Mouse (Mus musculus): ENCODE data around the gene Mgmt. TPM values are rescaled to one million over a fixed set of nuclear protein-coding genes. Genes with fewer than 3 reads are reported as not detected.

The Mgmt gene
- total RNA-seq, 2 experiments from 2014 or later = 5.9 to 6.0 TPM

DNA sequence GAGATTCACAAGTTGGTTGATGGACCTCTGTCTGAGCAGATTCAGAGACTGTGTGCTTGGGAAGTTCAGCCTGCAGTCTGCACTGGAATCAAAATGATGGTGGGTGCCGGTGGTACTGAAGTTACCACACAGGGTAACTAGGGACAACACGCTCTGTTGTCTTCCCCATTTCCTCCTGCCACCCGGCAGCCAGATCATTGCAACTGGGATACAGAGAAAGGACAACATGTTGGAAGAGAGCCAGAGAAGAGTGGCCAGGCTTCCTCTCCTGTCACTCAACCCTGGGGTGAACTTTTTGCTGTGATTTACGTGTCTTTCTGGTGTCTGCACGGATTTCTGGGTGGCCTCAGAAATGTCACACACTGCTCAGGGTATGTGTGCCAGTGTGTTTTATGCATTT, 107.4 kb downstream of the Mgmt start:
- DNase-seq = peak; percentile 37 to 46

DNA sequence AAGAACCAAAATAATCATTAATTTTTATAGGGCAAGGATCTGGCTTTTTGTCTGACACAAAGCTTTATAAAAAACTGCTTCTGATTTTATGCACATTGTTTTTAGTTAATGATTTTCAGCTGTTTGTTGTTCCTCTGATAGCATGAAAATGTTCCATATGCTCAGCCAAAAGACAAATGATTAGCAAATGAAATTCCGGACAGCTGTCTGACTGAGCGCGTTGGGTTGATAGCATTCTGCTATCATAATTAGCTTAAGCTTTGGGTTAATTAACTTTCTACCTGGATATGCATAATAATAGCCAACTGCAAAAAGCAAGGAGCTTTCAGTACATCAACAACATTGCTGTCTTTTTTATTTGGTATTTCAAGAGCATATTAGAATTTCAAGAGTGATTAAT, 108.0 kb downstream of the Mgmt start:
- no peak for DNase-seq

DNA sequence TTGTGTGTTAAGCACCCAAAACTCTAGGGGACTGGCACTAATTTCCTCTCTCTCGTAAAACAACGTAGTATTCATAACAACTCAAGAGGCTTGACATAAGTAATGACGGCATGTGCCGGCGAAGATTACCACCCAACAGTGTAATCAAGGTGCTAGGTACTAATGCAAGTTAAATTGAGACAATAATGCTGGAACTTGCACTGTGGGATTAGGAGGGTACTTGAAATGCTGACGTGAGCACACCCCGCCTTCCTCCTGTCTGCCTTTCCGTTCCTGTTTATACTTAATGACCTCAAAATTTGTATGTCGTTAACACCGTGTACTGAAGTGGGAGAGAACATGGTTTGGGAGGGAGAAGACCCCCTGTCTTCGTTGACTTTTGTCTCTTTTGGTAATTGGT, 110.9 kb downstream of the Mgmt start:
- DNase-seq = no peak

GRCm38 (mm10) chr7:137008321-137008720, 113.9 kb downstream of the Mgmt start:
- no peak for DNase-seq

GRCm38 (mm10) chr7:137009732-137010275, 115.4 kb downstream of the Mgmt start:
- no peak for DNase-seq

- peak in 1 of 2 experiments; percentile 42 for DNase-seq
Measured at GRCm38 (mm10) chr7:137010451-137010850, 116.0 kb downstream of the Mgmt start.

DNA sequence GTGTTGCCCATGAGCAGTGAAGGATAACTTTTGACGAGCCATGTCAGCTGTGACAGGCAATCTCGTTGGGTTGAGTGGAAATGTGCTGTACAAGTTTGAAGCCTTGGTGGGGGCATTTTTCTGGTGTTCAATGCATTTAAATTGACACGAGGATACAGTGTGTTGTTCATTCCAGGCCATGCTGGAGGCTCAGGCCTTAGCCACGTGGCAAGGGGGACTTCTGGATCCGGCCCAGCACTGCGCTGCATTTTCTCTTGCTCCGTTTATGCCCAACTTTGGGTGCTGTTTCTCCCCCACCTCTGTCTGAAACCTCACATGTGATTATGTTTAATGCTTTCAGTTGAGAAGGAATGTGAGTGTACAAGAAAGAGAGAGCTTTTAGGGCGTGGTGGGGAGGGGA, 118.3 kb downstream of the Mgmt start:
- DNase-seq = no peak

DNA sequence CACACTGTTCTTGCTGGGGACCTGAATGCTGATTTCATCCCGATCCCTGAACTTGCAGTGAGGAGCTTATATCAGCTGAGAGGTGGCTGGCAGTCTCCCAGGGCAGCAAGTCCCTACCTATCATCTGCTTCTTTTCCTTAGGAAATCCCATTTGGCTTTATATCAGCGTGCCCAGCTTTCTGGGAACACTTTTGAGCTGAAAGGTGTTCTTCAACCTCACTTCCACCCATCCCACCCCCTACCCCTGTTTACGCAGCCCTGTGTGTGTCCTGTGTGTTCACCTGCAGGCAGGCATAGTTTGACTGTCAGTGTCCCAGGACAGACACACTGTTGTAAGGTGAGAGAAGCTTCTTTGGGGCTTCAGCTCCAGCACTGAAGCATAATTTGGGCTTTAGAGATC, 119.0 kb downstream of the Mgmt start:
- DNase-seq = no peak

- no peak for DNase-seq
Measured at GRCm38 (mm10) chr7:137018614-137019013, 124.2 kb downstream of the Mgmt start.

DNA sequence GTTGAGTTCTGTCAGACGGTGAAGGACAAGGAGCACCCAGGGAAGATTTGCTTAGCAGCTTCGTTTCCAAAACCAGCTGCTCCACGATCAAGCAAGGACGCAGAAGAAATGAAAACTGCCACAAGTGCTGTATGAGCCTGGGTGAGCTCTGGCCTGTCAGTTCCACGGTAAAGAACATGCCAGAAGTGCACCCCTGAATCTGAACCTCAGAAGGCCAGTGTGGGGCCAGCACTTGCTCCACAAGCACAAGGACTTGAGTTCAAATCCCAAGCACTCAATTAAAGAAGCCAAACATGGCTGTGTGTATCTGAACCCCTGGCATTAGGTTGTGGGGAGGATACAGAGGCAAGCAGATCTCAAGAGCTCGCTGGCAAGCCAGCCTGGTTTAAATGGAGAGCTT, 125.8 kb downstream of the Mgmt start:
- DNase-seq = peak in 1 of 2 experiments; percentile 15

DNA sequence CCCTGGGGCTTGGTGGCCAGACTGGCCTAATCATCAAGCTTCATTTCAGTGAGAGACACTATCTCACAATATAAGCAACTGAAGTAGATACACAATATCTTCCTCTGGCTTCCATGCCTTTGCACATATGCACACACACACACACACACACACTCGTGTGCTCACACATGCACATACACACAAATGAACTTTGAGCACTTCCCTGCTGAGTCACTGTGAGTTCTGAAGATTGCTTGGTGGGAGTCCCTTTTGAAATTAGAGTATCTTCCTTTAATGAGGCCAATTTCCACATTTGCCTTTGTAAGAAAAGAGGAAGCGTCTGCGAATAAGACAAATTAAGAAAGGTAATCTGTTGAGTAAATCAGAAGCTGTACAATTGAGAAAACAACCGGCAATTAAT, 136.4 kb downstream of the Mgmt start:
- no peak for DNase-seq

GRCm38 (mm10) chr7:137033177-137033576, 138.8 kb downstream of the Mgmt start:
- no peak for DNase-seq

DNA sequence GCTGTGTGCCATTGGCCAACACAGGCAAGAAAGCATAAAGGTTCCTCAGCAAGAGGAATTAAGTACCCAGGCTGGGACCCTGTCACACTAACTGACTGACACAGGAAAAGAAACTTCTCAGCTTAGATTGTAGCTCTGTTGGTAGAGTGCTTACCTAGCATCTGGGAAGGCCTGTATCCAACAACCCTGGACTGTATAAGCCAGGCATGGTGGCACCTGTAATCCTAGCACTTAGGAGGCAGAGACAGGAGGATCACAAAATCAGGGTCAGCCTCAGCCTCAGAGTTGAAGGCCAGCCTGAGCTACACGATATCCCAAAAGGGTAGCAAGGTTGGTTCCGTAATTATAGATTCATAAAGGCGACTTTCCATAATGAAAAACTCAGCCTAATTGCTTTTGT, 140.6 kb downstream of the Mgmt start:
- no peak for DNase-seq

- DNase-seq = no peak
Measured at GRCm38 (mm10) chr7:137035916-137036315, 141.5 kb downstream of the Mgmt start.

GRCm38 (mm10) chr7:137037471-137037870, 143.1 kb downstream of the Mgmt start:
- DNase-seq = no peak

DNA sequence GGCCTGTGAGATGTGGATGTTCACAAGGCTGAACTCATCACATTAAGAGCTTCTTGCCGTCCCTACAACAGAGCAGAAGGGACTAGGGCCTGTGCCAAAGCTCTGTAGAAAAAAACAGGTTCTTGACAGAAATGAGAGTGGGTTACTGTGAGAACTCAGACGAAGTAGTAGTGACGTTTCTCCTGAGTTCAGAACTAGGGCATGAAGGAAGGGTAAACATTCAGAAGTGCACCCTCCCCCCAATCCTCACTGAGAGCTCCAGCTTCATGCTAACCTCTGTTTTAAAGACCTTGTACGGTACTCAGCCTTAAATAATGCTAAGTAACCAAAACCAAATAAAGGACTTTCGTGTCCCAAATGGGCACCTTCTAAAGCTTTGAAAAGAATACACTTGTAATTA, 143.5 kb downstream of the Mgmt start:
- no peak for DNase-seq

DNA sequence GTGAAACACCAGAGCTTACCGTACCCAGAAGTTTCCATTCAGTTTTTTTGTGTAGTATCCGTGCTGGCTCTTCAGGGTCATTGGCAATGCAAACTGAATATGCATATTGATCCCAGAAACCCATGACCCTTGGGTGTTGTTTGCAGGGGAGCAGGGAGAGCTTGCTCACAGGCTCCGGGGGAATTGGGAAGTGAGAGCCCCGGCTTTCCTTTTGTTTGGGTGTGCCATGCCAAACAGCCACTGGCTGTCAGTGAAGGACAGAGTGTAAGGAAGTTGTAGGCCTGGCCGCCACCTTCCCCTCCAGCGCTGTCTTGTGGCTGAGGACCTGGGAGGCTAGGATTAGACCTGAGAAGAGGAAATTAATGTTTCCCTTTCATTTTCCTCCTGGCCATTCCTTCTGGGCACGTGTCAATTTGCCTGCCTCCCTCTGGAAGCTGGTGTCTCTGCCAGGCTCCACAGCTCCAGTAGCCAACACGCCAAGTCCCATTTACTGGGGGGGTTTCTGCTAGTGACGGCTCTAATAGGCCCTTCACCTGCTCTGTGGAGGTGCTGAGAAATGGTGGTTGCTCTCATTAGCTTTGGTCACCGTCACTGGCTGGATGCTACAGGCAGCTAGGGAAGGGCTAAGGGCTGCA, 144.0 kb downstream of the Mgmt start:
- no peak for DNase-seq

DNA sequence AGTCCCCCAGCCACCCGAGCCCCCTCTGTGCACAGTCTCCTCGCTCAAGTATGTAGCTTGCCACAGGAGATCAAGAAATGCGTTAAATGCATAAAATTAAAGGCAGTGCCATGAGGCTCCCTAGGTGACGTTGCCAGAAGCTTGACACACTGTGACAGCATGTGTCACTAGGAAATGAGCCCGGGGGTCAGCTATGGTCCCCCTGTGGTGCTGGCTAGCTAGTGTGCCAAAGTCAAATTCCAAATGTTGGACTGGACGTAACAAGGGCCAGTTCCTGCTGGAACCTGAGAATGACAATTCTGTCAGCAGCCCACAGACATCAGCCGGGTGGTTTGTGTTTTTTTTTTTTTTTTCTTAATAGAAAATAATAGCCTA, 144.5 kb downstream of the Mgmt start:
- no peak for DNase-seq

DNA sequence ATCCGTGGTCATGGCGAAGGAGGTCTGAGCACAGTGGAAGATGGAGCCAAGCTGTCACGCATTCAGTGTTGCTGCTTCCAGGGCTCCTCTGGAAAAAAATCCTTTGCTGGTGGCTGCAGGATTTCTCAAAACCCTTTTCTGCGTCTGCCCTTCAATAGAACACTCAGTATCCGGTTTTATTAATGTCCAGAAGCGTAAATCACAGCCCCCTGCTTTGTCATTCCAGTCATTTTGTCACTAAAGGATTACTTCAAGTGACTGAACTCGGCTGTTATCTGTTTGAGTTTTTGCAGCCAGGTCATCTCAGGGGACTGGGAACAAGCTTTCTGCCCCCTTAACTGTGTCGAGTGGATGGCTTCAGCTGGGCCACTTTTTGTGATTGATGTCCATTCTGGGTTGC, 146.2 kb downstream of the Mgmt start:
- DNase-seq = no peak

DNA sequence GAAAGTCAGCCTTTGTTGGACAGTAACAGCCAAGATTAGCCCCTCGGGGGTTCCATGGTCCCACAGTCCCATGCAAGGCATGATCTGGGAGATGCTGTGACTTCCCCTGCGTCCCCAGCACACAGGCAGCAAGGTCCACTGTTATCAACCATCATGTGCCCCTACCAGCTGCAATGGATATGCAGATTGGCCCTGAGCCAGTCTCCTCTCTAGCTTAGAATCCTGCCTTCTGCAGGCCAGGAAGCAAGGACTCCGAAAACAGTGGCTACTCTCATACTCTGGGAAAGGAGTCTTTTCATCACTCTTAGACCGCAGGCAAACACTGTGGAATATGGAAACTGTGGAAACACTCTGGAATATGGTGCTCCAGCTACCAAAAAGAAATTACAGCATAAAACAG, 152.5 kb downstream of the Mgmt start:
- DNase-seq = no peak

- no peak for DNase-seq
Measured at GRCm38 (mm10) chr7:137048086-137048922, 153.9 kb downstream of the Mgmt start.

- DNase-seq = no peak
Measured at GRCm38 (mm10) chr7:137054343-137054742, 159.9 kb downstream of the Mgmt start.

DNA sequence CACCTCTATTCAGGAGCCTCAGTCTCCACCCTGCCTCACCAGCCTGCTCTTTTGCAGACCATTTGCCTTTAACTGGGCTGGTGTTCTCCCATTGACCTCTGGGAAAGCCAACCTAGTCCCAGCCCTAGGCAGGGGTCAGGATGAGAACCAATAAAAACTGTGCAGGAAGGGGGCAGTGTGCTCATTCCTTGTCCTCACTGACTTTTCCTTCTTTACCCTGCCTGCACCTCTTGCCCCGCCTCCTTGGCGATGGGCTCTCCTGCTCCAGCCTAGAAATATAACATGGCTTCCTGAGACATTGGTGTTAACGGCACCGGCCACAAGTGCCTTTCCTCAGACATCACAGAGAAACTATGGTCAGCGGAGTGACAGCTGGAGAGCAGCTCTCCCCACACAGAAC, 161.7 kb downstream of the Mgmt start:
- DNase-seq = no peak

- DNase-seq = no peak
Measured at GRCm38 (mm10) chr7:137060488-137060887, 166.1 kb downstream of the Mgmt start.

Data from heart, adult 18-20 months (tissue).